Mouse (Mus musculus): ENCODE results near the gene Npas1. TPM values are rescaled to one million over a fixed set of nuclear protein-coding genes. Genes with fewer than 3 reads are reported as not detected.

The Npas1 gene
- total RNA-seq, 2 experiments from 2014 or later = not detected

GRCm38 (mm10) chr7:16471549-16471948 lies 6.0 kb downstream of the Npas1 start:
- no peak for DNase-seq

GRCm38 (mm10) chr7:16468115-16468514 lies 9.4 kb downstream of the Npas1 start:
- no peak for DNase-seq

GRCm38 (mm10) chr7:16466565-16466964 lies 11.0 kb downstream of the Npas1 start:
- no peak for DNase-seq

- no peak for DNase-seq
These were observed 12.0 kb downstream of the Npas1 start for GRCm38 (mm10) chr7:16465568-16465967.

GRCm38 (mm10) chr7:16465160-16465559 lies 12.4 kb downstream of the Npas1 start:
- peak; percentile 17 for DNase-seq

GRCm38 (mm10) chr7:16463214-16463613 lies 14.3 kb downstream of the Npas1 start:
- peak; percentile 42 for DNase-seq

GRCm38 (mm10) chr7:16461705-16462104 lies 15.8 kb downstream of the Npas1 start:
- no peak for DNase-seq

GRCm38 (mm10) chr7:16461151-16461550 lies 16.4 kb downstream of the Npas1 start:
- DNase-seq = no peak

- no peak for DNase-seq
These were observed 17.0 kb downstream of the Npas1 start for GRCm38 (mm10) chr7:16460566-16460965.

- no peak for DNase-seq
These were observed 21.2 kb downstream of the Npas1 start for GRCm38 (mm10) chr7:16456289-16456688.

- no peak for DNase-seq
These were observed 22.5 kb downstream of the Npas1 start for GRCm38 (mm10) chr7:16455016-16455415.

GRCm38 (mm10) chr7:16453118-16453711 lies 24.3 kb downstream of the Npas1 start:
- peak; percentile 31 for DNase-seq

GRCm38 (mm10) chr7:16452587-16453073 lies 24.9 kb downstream of the Npas1 start, which contains the start of gene Tmem160:
Gene Tmem160, plus strand, starts transcription at chr7:16452779.
- peak; percentile 94 for DNase-seq

- DNase-seq = no peak
These were observed 25.9 kb downstream of the Npas1 start for GRCm38 (mm10) chr7:16451656-16452055.

- no peak for DNase-seq
These were observed 36.3 kb downstream of the Npas1 start for GRCm38 (mm10) chr7:16441241-16441640.

GRCm38 (mm10) chr7:16435088-16435487 lies 42.4 kb downstream of the Npas1 start:
- DNase-seq = no peak

GRCm38 (mm10) chr7:16433352-16433971 lies 44.1 kb downstream of the Npas1 start:
- DNase-seq = no peak

GRCm38 (mm10) chr7:16426129-16426729 lies 51.3 kb downstream of the Npas1 start:
- DNase-seq = peak; percentile 74

GRCm38 (mm10) chr7:16425721-16426120 lies 51.8 kb downstream of the Npas1 start:
- no peak for DNase-seq

GRCm38 (mm10) chr7:16423731-16424130 lies 53.8 kb downstream of the Npas1 start:
- DNase-seq = no peak

GRCm38 (mm10) chr7:16422222-16422856 lies 55.2 kb downstream of the Npas1 start:
- DNase-seq = no peak

- no peak for DNase-seq
These were observed 56.9 kb downstream of the Npas1 start for GRCm38 (mm10) chr7:16420493-16421118.

Measured in gastrocnemius, postnatal 25 days (tissue).